26 mouse cellular contexts compared by ENCODE assay signal in genomic region chr10:120197061-120197835, GRCm38 (mm10). TPM values are rescaled to one million over a fixed set of nuclear protein-coding genes. Genes with fewer than 3 reads are reported as not detected.
DNase-seq lines count a peak whose midpoint lies in the region; ATAC-seq and TF ChIP-seq lines count a peak whose summit lies in the region.
"Had no signal": no experiment of that assay in that cellular context is flagged by ENCODE, and none has a peak within 500 bp of the region (broad histone marks: within the 10 kb centered on the region; RNA-seq: fewer than 3 reads in every experiment).

No protein-coding gene starts in this region.

- H3K27me3 ChIP-seq in myocyte (ENCODE audit: control insufficient read depth, insufficient read depth, insufficient read length), result no peaks in the 10 kb centered on the region
- H3K27me3 ChIP-seq in heart, embryonic 10.5 days (ENCODE audit: insufficient read depth, poor library complexity, severe bottlenecking), result peaks cover 37% of the 10 kb centered on the region
- H3K27me3 ChIP-seq: CH12.LX; embryonic facial prominence, embryonic 15.5 days; megakaryocyte, embryonic 14.5 days had no signal

- no peaks in the 10 kb centered on the region for H3K36me3 ChIP-seq in myocyte (ENCODE audit: control insufficient read depth, insufficient read depth)
- H3K36me3 ChIP-seq in heart, embryonic 10.5 days, result no peaks in the 10 kb centered on the region
- H3K36me3 ChIP-seq: embryonic facial prominence, embryonic 15.5 days; G1E; hindbrain, embryonic 15.5 days; intestine, embryonic 15.5 days; liver, embryonic 13.5 days; midbrain, embryonic 13.5 days had no signal

- no peaks in the 10 kb centered on the region for H3K9me3 ChIP-seq in heart, embryonic 10.5 days
- H3K9me3 ChIP-seq: embryonic facial prominence, embryonic 15.5 days; hindbrain, embryonic 15.5 days; intestine, embryonic 15.5 days; liver, embryonic 13.5 days; megakaryocyte, embryonic 14.5 days; midbrain, embryonic 13.5 days had no signal

- peak; percentile 6 to 12 for DNase-seq in frontal cortex, postnatal 36 days (ENCODE audit: low spot score in 2 of 2)
- DNase-seq in frontal cortex, postnatal 10 days (ENCODE audit: low spot score in 2 of 2), result no peak
- peak; percentile 63 for DNase-seq in CD4-positive helper T cell, adult 2 months (ENCODE audit: low read depth, low spot score)
- DNase-seq in ovary, postnatal 36 days (ENCODE audit: low spot score), result no peak
- DNase-seq in heart, embryonic 10.5 days (ENCODE audit: low spot score), result no peak
- DNase-seq in layer of hippocampus, postnatal 36 days, result no peak
- DNase-seq: adrenal gland, postnatal 14 days; cerebellum, adult 8-10 months; cerebellum, postnatal 36 days; gastrocnemius, postnatal 25 days; kidney, adult 8-10 months; kidney, postnatal 25 days; liver, embryonic 13.5 days; lung, adult 2 months; lung, postnatal 14 days had no signal

- H3K4me2 ChIP-seq in myocyte (ENCODE audit: low read depth), result no peak overlapping the region
- H3K4me2 ChIP-seq: embryonic facial prominence, embryonic 15.5 days; hindbrain, embryonic 15.5 days; intestine, embryonic 15.5 days; liver, embryonic 13.5 days; midbrain, embryonic 13.5 days had no signal

- WGBS in heart, embryonic 10.5 days, result 73% methylated on average over 14 of the region's 14 CpGs

- ATAC-seq in common myeloid progenitor, adult 5-6 weeks (replicated peaks; ENCODE audit: low read depth, poor library complexity, severe bottlenecking), result 0 out of 2 replicates have a peak, but pooled peaks have one; percentile 7
- ATAC-seq: forebrain, embryonic 14.5 days; intestine, embryonic 15.5 days; midbrain, embryonic 13.5 days had no signal

- peaks cover 8% of the 10 kb centered on the region for H3K4me1 ChIP-seq in heart, embryonic 10.5 days

- H3K79me2 ChIP-seq in myocyte (ENCODE audit: control insufficient read depth, insufficient read depth), result no peaks in the 10 kb centered on the region

- no peak overlapping the region for H3K4me3 ChIP-seq in myocyte
- H3K4me3 ChIP-seq in heart, embryonic 10.5 days, result no peak overlapping the region
- H3K4me3 ChIP-seq: embryonic facial prominence, embryonic 15.5 days; hindbrain, embryonic 15.5 days; intestine, embryonic 15.5 days; layer of hippocampus, adult 2 months; liver, embryonic 13.5 days; megakaryocyte, embryonic 14.5 days; midbrain, embryonic 13.5 days had no signal

- no peak overlapping the region for H3K27ac ChIP-seq in heart, embryonic 10.5 days
- H3K27ac ChIP-seq: embryonic facial prominence, embryonic 15.5 days; hindbrain, embryonic 15.5 days; intestine, embryonic 15.5 days; layer of hippocampus, adult 2 months; liver, embryonic 13.5 days; midbrain, embryonic 13.5 days had no signal

- no peak overlapping the region for H3ac ChIP-seq in myocyte (ENCODE audit: control insufficient read depth, insufficient read length)

- TF ChIP-seq POLR2A in myocyte (IDR thresholded peaks at IDR 0.05; ENCODE audit: insufficient read length, low read depth), result no peak

TF ChIP-seq in myocyte, 11 proteins besides CTCF, POLR2A, EP300 and RAD21:
- no peak for TF ChIP-seq SRF (IDR thresholded peaks at IDR 0.05; ENCODE audit: control insufficient read depth, insufficient read length, low read depth)
- TF ChIP-seq TCF12 (IDR thresholded peaks at IDR 0.05; ENCODE audit: insufficient read depth, poor library complexity, severe bottlenecking), result no peak
- no peak for TF ChIP-seq MYOG (IDR thresholded peaks at IDR 0.05; ENCODE audit: control insufficient read depth in 1 of 3, insufficient read depth in 1 of 3, insufficient read length in 2 of 3, low read depth in 2 of 3)
- peak in 2 of 3 experiments; percentile 6 to 47 for TF ChIP-seq MYOD1 (IDR thresholded peaks at IDR 0.05; ENCODE audit: control insufficient read depth in 1 of 3, insufficient read length in 2 of 3, low read depth in 2 of 3)

RNA-seq across cellular contexts. Expression of gene Tmbim4, which starts 4.1 kb away (rescaled TPM):
- 97.8 and 138 TPM in 2 replicates for total RNA-seq in common myeloid progenitor, adult 5-6 weeks (2017)
- 229 TPM for polyA plus RNA-seq in myocyte (2012; fragmentation: generic; extraction: Trizol)
- 106 and 119 TPM in 2 replicates for polyA plus RNA-seq in heart, embryonic 10.5 days (2016; fragmentation: Nextera tagmentation; extraction: Ambion mirVana)
- 10 to 100 TPM; 60.9 to 62.8 TPM for total RNA-seq in layer of hippocampus, postnatal 36 days (2021)

RNA-seq across cellular contexts. Expression of gene Irak3, which starts 4.7 kb away (rescaled TPM):
- total RNA-seq in common myeloid progenitor, adult 5-6 weeks (2017), result 11.9 and 16.8 TPM in 2 replicates
- polyA plus RNA-seq in myocyte (2012; fragmentation: generic; extraction: Trizol), result 0.26 TPM
- polyA plus RNA-seq in heart, embryonic 10.5 days (2016; fragmentation: Nextera tagmentation; extraction: Ambion mirVana), result 0.22 and 0.24 TPM in 2 replicates
- under 1 TPM; 0.45 to 0.94 TPM for total RNA-seq in layer of hippocampus, postnatal 36 days (2021)

RNA-seq across cellular contexts. Expression of gene Llph, which starts 29.6 kb away (rescaled TPM):
- 97.9 and 108 TPM in 2 replicates for total RNA-seq in common myeloid progenitor, adult 5-6 weeks (2017)
- 28.3 TPM for polyA plus RNA-seq in myocyte (2012; fragmentation: generic; extraction: Trizol)
- polyA plus RNA-seq in heart, embryonic 10.5 days (2016; fragmentation: Nextera tagmentation; extraction: Ambion mirVana), result 35.7 and 47.8 TPM in 2 replicates
- total RNA-seq in layer of hippocampus, postnatal 36 days (2021), result 10 to 100 TPM; 16.7 to 17.9 TPM

Comparison
In these comparisons a context has a peak if more than half of its experiments do, and no peak if none do; other contexts are left out.
1. DNase-seq: peak in frontal cortex, postnatal 36 days (2 of 2) and CD4-positive helper T cell, adult 2 months (single experiment); none in frontal cortex, postnatal 10 days (0 of 2), ovary, postnatal 36 days (single experiment), heart, embryonic 10.5 days (single experiment) and layer of hippocampus, postnatal 36 days (0 of 2).